ENCODE assay signal across 23 mouse cellular contexts in the genomic region with DNA sequence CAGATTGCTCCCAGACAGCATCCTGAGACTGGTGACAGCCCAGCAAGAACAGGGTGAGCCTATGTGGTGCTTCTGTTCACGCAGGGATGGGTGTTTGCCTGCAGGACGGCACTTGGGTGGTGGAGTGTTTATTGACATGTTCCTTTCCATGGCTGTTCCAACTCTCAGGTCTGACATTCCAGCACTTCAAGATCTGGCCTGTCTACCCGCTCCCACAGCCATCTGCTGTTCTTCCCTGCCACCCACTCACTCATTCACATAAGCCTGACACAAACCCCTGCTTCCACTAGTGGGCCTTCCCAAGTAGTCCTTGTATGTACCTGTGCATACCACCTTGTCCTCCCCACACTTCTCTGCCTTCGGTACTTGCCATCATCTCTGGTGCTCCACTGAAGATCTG. TPM values are rescaled to one million over a fixed set of nuclear protein-coding genes. Genes with fewer than 3 reads are reported as not detected.
DNase-seq lines count a peak whose midpoint lies in the region; ATAC-seq and TF ChIP-seq lines count a peak whose summit lies in the region.
"Had no signal": no experiment of that assay in that cellular context is flagged by ENCODE, and none has a peak within 500 bp of the region (broad histone marks: within the 10 kb centered on the region; RNA-seq: fewer than 3 reads in every experiment).

No protein-coding gene starts in this region.

- no peak overlapping the region for H3K4me2 ChIP-seq in heart, postnatal 0 days (ENCODE audit: low read depth, low read length)
- H3K4me2 ChIP-seq: forebrain, embryonic 12.5 days; midbrain, embryonic 12.5 days had no signal

- peak; percentile 55; the same call in 1 of the 2 replicates for ATAC-seq in heart, postnatal 0 days (ENCODE audit: insufficient read depth, low read depth)
- ATAC-seq in megakaryocyte, adult 5-6 weeks (ENCODE audit: poor library complexity, severe bottlenecking), result no peak
- ATAC-seq: hindbrain, embryonic 16.5 days; intestine, postnatal 0 days; liver, postnatal 0 days had no signal

- H3K36me3 ChIP-seq in heart, postnatal 0 days (replicated peaks; ENCODE audit: control insufficient read depth, insufficient read depth, low read length), result peaks cover 32% of the 10 kb centered on the region
- H3K36me3 ChIP-seq in megakaryocyte, embryonic 14.5 days (replicated peaks; ENCODE audit: low read length), result peaks cover 96% of the 10 kb centered on the region

- DNase-seq in frontal cortex, postnatal 36 days (ENCODE audit: low spot score in 2 of 2), result peak; percentile 51 to 71
- no peak for DNase-seq in frontal cortex, postnatal 14 days (ENCODE audit: low spot score in 2 of 2)
- DNase-seq in heart, postnatal 0 days (ENCODE audit: low spot score), result no peak
- no peak for DNase-seq in heart, adult 18-20 months
- DNase-seq in left cerebral cortex, postnatal 36 days (ENCODE audit: low spot score in 2 of 2), result peak; percentile 41 to 60
- no peak for DNase-seq in ovary, postnatal 36 days (ENCODE audit: low spot score)
- DNase-seq: adrenal gland, adult 2 months; cerebellum, adult 11 months; cerebellum, postnatal 14 days; heart, postnatal 4 days; kidney, postnatal 10 days; liver; liver, postnatal 0 days; lung, postnatal 36 days; spleen, adult 18-20 months; thymus, adult 2 months had no signal

- intact Hi-C loops in left cerebral cortex, postnatal 36 days (cut with DNase I), result no loop called here

- no peak overlapping the region for H3K9ac ChIP-seq in heart, postnatal 0 days (replicated peaks; ENCODE audit: low read depth, low read length)
- H3K9ac ChIP-seq: forebrain, embryonic 12.5 days; liver, postnatal 0 days had no signal

- no peaks in the 10 kb centered on the region for H3K9me3 ChIP-seq in heart, postnatal 0 days (replicated peaks; ENCODE audit: control insufficient read depth, low read length)
- H3K9me3 ChIP-seq in megakaryocyte, embryonic 14.5 days, result no peaks in the 10 kb centered on the region
- H3K9me3 ChIP-seq: forebrain, embryonic 12.5 days; midbrain, embryonic 12.5 days had no signal

- peak overlapping the region; percentile 37 for H3K27ac ChIP-seq in heart, postnatal 0 days (ENCODE audit: low read depth)
- H3K27ac ChIP-seq: forebrain, embryonic 12.5 days; midbrain, embryonic 12.5 days had no signal

- H3K4me1 ChIP-seq in heart, postnatal 0 days (ENCODE audit: control insufficient read depth, insufficient read depth), result peaks cover 52% of the 10 kb centered on the region
- H3K4me1 ChIP-seq in megakaryocyte, embryonic 14.5 days, result peaks cover 97% of the 10 kb centered on the region

- H3K4me3 ChIP-seq in heart, postnatal 0 days (ENCODE audit: low read depth, low read length), result no peak overlapping the region
- peak overlapping the region; percentile 54 for H3K4me3 ChIP-seq in megakaryocyte, embryonic 14.5 days (replicated peaks)
- H3K4me3 ChIP-seq: forebrain, embryonic 12.5 days; midbrain, embryonic 12.5 days had no signal

- WGBS in heart, postnatal 0 days, result 45% methylated on average over 4 of the region's 4 CpGs

- TF ChIP-seq EP300 in heart, postnatal 0 days (IDR thresholded peaks at IDR 0.05; ENCODE audit: low read depth), result no peak

- no peak for TF ChIP-seq CTCF in heart, postnatal 0 days (IDR thresholded peaks at IDR 0.05; ENCODE audit: low read depth)

- no peaks in the 10 kb centered on the region for H3K27me3 ChIP-seq in heart, postnatal 0 days (ENCODE audit: control insufficient read depth, insufficient read depth, low read length)
- H3K27me3 ChIP-seq in megakaryocyte, embryonic 14.5 days (replicated peaks), result no peaks in the 10 kb centered on the region
- H3K27me3 ChIP-seq: CH12.LX; forebrain, embryonic 12.5 days; midbrain, embryonic 12.5 days had no signal

RNA-seq across cellular contexts. Expression of gene Ptpn1, which starts 31.3 kb away (rescaled TPM):
- 22.0 and 28.8 TPM in 2 replicates for total RNA-seq in heart, postnatal 0 days (2014; rRNA removed; ENCODE audit: low replicate concordance)
- 36.5 and 37.9 TPM in 2 replicates for polyA plus RNA-seq in heart, postnatal 0 days (2015; fragmentation: Nextera tagmentation; extraction: Ambion mirVana)
- total RNA-seq in heart, adult 18-20 months (2021), result 10 to 100 TPM; 16.4 to 19.8 TPM
- polyA plus RNA-seq in megakaryocyte, embryonic 14.5 days (2012; ENCODE audit: insufficient read depth, low replicate concordance), result 120 and 139 TPM in 2 replicates
- 49.1 and 54.8 TPM in 2 replicates for total RNA-seq in megakaryocyte, adult 5-6 weeks (2015)
- 145 and 151 TPM in 2 replicates for total RNA-seq in megakaryocyte, adult 5-6 weeks (2017)
- total RNA-seq in left cerebral cortex, postnatal 36 days (2021), result 10 to 100 TPM; 50.7 to 55.3 TPM

RNA-seq across cellular contexts. Expression of gene Ripor3, which starts 47.2 kb away (rescaled TPM):
- 1.2 and 1.9 TPM in 2 replicates for total RNA-seq in heart, postnatal 0 days (2014; rRNA removed; ENCODE audit: low replicate concordance)
- polyA plus RNA-seq in heart, postnatal 0 days (2015; fragmentation: Nextera tagmentation; extraction: Ambion mirVana), result 0.29 and 0.36 TPM in 2 replicates
- total RNA-seq in heart, adult 18-20 months (2021), result under 1 TPM; 0.35 to 0.67 TPM
- polyA plus RNA-seq in megakaryocyte, embryonic 14.5 days (2012; ENCODE audit: insufficient read depth, low replicate concordance), result 123 and 438 TPM in 2 replicates
- total RNA-seq in megakaryocyte, adult 5-6 weeks (2015), result 0.20 TPM in 1 of 2 replicates, not detected in the other
- not detected in 2 replicates for total RNA-seq in megakaryocyte, adult 5-6 weeks (2017)
- 1 to 10 TPM in 1 of 2 experiments, under 1 TPM in 1; 0.32 to 1.7 TPM for total RNA-seq in left cerebral cortex, postnatal 36 days (2021)

Comparison
In these comparisons a context has a peak if more than half of its experiments do, and no peak if none do; other contexts are left out.
1. DNase-seq: peak in frontal cortex, postnatal 36 days (2 of 2) and left cerebral cortex, postnatal 36 days (2 of 2); none in frontal cortex, postnatal 14 days (0 of 2), heart, postnatal 0 days (single experiment), heart, adult 18-20 months (0 of 2) and ovary, postnatal 36 days (single experiment).